15 mouse cellular contexts compared by ENCODE assay signal in the genomic region with DNA sequence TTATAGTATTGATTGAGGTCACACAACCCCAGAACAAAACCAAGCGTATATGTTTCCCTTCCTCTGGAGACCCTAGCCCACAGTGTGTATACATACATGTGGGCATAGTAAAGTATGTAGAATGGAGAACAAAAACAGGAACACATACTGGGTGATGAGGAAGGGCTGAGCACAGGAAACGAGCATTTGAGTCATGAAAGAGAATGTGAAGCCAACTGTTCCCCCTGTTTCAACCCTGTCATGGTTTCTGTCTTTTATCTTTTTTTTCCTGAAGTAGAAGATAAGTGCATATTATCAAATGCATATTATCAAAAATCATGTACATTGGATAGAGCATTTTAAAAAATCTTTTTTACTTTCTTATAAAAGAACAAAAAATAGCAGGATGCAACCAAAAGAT.
"Had no signal": no experiment of that assay in that cellular context is flagged by ENCODE, and none has a peak within 500 bp of the region (broad histone marks: within the 10 kb centered on the region; RNA-seq: fewer than 3 reads in every experiment).

No protein-coding gene starts in this region.

- ATAC-seq: liver, postnatal 0 days; midbrain, embryonic 15.5 days had no signal

- H3K4me1 ChIP-seq: midbrain, embryonic 15.5 days; stomach, embryonic 15.5 days had no signal

- H3K4me3 ChIP-seq: limb, embryonic 12.5 days; liver, embryonic 13.5 days; midbrain, embryonic 15.5 days; neural tube, embryonic 13.5 days; stomach, embryonic 15.5 days had no signal

- DNase-seq: kidney, adult 9 months; kidney, postnatal 36 days; layer of hippocampus, adult 9-11 months; layer of hippocampus, postnatal 36 days; liver; liver, embryonic 13.5 days; liver, postnatal 0 days; retina, postnatal 1 day; right cerebral cortex, postnatal 4 days; spleen, adult 18-20 months; thymus, postnatal 36 days had no signal
